Mouse (Mus musculus): Measurements from ENCODE around the gene Ccdc157. TPM values are rescaled to one million over a fixed set of nuclear protein-coding genes. Genes with fewer than 3 reads are reported as not detected.
A peak's percentile ranks its signal among the peaks of the same experiment; 100 is the strongest.
"Not testable (repeated sequence)": the region's sequence is repeated elsewhere in the genome, so short reads cannot be mapped to it uniquely, and the experiment has no call there.

The Ccdc157 gene
- polyA plus RNA-seq, 1 experiment from 2014 or later: 4.5 TPM

DNA sequence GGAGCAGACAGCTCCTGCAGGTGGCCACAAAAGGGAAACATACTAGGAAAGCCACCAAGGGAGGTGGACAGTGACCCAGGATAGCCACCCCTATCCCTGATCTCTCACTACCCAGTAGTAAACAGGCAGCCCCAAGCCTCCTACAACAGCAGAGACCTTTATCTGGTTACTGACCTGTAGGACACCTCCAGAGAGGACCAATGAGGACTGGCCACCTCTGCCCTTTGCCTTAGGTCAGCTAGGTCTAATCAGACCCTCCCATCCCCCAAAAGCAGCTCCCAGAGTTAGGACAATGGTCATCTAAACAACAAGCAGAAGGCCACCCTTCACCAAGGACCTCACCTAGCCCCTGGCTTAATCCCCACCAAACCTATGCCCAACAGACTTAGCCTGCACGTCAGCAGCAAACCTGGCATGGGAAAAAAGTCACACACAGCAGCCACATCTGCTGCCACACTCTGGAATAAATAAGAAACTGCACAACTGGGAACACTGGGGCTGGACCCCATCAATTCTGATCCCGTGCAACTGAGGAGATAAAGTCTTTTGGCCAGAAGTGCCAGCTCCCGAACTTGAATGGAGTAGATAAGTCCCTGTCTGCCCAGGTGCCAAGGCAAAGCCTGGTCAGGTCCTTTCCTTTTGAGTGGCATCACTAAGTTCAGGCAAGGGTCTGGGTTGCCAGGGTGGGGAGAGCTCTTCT, 42.6 kb downstream of the Ccdc157 start:
- no peaks in the 10 kb centered on the region for H3K36me3 ChIP-seq (ENCODE audit: control insufficient read depth, insufficient read depth)
- no peak overlapping the region for H3K27ac ChIP-seq (ENCODE audit: low read length)
- H3K4me1 ChIP-seq (ENCODE audit: control insufficient read depth, insufficient read depth, low read length): peaks cover 31% of the 10 kb centered on the region
- H3K4me2 ChIP-seq (ENCODE audit: low read depth, low read length): peak overlapping the region; percentile 93
- H3K9ac ChIP-seq (ENCODE audit: low read length): no peak overlapping the region
- ATAC-seq (replicated peaks; ENCODE audit: extremely low read depth, insufficient read depth, low FRiP score): no peak
- WGBS: 16% methylated on average over 3 of the region's 3 CpGs
- peaks cover 10% of the 10 kb centered on the region for H3K27me3 ChIP-seq (ENCODE audit: control insufficient read depth, insufficient read depth, low read length)
- H3K9me3 ChIP-seq (replicated peaks; ENCODE audit: control insufficient read depth, low read length): no peaks in the 10 kb centered on the region
- peak overlapping the region; percentile 57 for H3K4me3 ChIP-seq (ENCODE audit: low read length)

DNA sequence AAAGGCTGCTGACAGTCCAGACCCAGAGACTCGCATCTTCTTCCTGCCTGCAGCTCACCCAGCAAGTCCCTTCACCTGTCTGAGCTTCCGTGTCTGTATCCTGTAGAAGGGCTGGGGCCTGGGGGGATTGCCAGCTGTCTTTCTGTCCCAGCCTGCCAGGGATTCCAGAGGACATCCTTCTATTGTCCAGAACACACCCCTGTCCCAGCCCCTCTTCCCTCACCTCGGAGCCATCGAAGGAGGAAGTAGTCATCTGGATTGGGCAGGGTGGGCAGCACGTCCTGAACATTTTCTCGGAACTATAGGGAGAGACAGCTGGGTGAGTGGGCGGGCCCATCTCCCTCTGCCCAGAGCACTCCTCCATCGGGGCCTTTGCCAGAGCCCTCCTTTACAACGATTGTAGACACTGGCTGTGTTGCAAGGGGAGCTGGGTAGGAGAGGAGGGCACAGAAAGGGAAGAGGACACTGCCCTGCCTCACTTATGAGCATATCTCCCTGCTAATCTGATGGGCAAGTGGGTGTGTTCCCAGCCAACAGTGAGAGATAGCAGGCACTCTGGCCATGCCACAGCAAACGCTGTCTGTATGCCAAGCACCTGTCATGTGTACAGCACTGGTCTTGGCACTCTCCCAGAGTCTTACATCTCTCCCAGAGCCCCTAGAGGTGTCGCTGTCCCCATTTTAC, 43.5 kb downstream of the Ccdc157 start:
- Histone ChIP-seq H3K4me2 (ENCODE audit: low read depth, low read length) (no peak overlapping the region), H3K4me1 (ENCODE audit: control insufficient read depth, insufficient read depth, low read length) (peaks cover 31% of the 10 kb centered on the region), H3K36me3 (ENCODE audit: control insufficient read depth, insufficient read depth) (no peaks in the 10 kb centered on the region), H3K4me3 (ENCODE audit: low read length) (no peak overlapping the region), H3K9me3 (replicated peaks; ENCODE audit: control insufficient read depth, low read length) (no peaks in the 10 kb centered on the region), H3K27me3 (ENCODE audit: control insufficient read depth, insufficient read depth, low read length) (peaks cover 10% of the 10 kb centered on the region), H3K27ac (ENCODE audit: low read length) (no peak overlapping the region), H3K9ac (ENCODE audit: low read length) (no peak overlapping the region)
- WGBS: 40% methylated on average over 11 of the region's 11 CpGs
- ATAC-seq (replicated peaks; ENCODE audit: extremely low read depth, insufficient read depth, low FRiP score): peak; percentile 34; the same call in 1 of the 2 replicates

DNA sequence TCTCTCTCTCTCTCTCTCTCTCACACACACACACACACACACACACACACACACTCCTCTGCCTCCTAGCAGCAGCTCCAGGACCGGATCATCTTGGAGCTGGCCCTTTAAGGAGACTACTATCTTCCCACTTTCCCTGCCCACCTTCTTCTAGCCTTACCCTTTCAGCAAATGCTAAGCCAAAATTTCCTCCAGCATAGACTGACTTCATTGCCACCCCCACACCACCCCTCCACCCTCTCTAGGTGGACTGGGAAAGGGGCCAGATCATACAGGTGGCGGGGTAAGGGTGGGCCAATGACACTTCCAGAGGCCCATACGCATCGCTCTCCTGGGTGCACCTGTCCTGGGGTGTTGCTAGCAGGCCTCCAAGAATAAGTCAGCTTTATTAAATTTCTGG, 44.7 kb downstream of the Ccdc157 start:
- H3K9me3 ChIP-seq (replicated peaks; ENCODE audit: control insufficient read depth, low read length): no peaks in the 10 kb centered on the region
- H3K27ac ChIP-seq (ENCODE audit: low read length): no peak overlapping the region
- no peak for ATAC-seq (replicated peaks; ENCODE audit: extremely low read depth, insufficient read depth, low FRiP score)
- peaks cover 10% of the 10 kb centered on the region for H3K27me3 ChIP-seq (ENCODE audit: control insufficient read depth, insufficient read depth, low read length)
- no peak overlapping the region for H3K9ac ChIP-seq (ENCODE audit: low read length)
- no peak overlapping the region for H3K4me2 ChIP-seq (ENCODE audit: low read depth, low read length)
- H3K36me3 ChIP-seq (ENCODE audit: control insufficient read depth, insufficient read depth): no peaks in the 10 kb centered on the region
- H3K4me3 ChIP-seq (ENCODE audit: low read length): no peak overlapping the region
- H3K4me1 ChIP-seq (ENCODE audit: control insufficient read depth, insufficient read depth, low read length): peaks cover 31% of the 10 kb centered on the region
- 91% methylated on average over 4 of the region's 4 CpGs for WGBS

DNA sequence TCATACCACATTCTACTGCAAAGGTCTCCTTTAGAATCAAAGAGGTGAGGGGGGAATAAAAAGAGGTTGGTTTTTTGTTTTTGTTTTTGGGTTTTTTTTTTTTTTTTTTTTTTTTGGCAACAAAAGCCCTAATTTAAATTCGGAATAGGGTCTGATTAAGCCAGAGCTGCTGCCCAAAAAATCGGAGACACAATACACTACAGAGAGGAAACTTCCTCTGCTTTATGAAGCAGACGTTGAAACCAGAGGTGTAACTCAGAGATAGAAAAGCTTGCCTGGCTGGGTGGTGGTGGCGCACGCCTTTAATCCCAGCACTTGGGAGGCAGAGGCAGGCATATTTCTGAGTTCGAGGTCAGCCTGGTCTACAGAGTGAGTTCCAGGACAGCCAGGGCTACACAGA, 45.6 kb downstream of the Ccdc157 start:
- not testable (repeated sequence) for H3K4me2 ChIP-seq (ENCODE audit: low read depth, low read length); H3K4me3 ChIP-seq (ENCODE audit: low read length); ATAC-seq (replicated peaks; ENCODE audit: extremely low read depth, insufficient read depth, low FRiP score); H3K9me3 ChIP-seq (replicated peaks; ENCODE audit: control insufficient read depth, low read length); H3K27ac ChIP-seq (ENCODE audit: low read length); H3K36me3 ChIP-seq (ENCODE audit: control insufficient read depth, insufficient read depth); H3K9ac ChIP-seq (ENCODE audit: low read length)
- WGBS: 82% methylated on average over 6 of the region's 6 CpGs
- Histone ChIP-seq H3K4me1 (ENCODE audit: control insufficient read depth, insufficient read depth, low read length) (peaks cover 26% of the 10 kb centered on the region), H3K27me3 (ENCODE audit: control insufficient read depth, insufficient read depth, low read length) (peaks cover 10% of the 10 kb centered on the region)

DNA sequence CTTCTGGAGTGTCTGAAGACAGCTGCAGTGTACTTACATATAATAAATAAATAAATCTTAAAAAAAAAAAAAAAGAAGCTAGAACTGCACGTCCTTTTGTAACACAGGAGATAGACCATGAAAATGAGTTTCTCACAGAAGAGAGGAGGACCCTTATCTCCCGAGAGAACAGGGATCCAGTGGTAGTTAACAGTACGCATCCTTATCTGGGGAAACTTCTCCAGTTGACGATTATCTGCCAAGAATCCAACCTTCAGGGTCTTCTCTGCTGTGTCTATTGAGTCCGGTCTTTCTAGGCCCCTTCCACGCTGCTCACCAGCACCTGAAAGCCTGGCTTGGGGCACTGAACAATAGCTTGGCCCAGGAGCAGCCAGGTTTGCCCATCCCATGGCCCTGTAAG, 46.1 kb downstream of the Ccdc157 start:
- 67% methylated on average over 6 of the region's 6 CpGs for WGBS
- Histone ChIP-seq H3K9ac (ENCODE audit: low read length) (no peak overlapping the region), H3K9me3 (replicated peaks; ENCODE audit: control insufficient read depth, low read length) (no peaks in the 10 kb centered on the region), H3K27ac (ENCODE audit: low read length) (no peak overlapping the region), H3K4me2 (ENCODE audit: low read depth, low read length) (no peak overlapping the region), H3K27me3 (ENCODE audit: control insufficient read depth, insufficient read depth, low read length) (peaks cover 10% of the 10 kb centered on the region), H3K36me3 (ENCODE audit: control insufficient read depth, insufficient read depth) (no peaks in the 10 kb centered on the region), H3K4me1 (ENCODE audit: control insufficient read depth, insufficient read depth, low read length) (peaks cover 22% of the 10 kb centered on the region), H3K4me3 (ENCODE audit: low read length) (no peak overlapping the region)
- ATAC-seq (replicated peaks; ENCODE audit: extremely low read depth, insufficient read depth, low FRiP score): no peak

DNA sequence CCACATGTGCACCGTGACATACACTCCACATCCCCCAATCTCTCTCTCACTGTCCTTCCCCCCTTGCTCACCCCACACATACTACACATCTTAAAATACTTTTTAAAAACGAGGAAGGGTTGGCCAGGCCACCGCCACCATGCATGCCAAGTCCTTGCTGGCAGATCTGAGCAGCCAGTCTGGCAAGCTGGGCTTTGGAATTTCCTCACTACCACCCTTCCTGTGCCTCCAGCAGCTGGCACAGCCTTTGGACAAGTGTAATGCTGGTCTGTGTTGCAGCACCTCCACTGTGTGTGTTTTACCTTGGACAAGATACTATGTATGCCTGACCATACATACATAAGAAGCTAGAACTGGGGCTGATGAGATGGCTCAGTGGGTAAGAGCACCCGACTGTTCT, 46.6 kb downstream of the Ccdc157 start:
- 68% methylated on average over 4 of the region's 4 CpGs for WGBS
- Histone ChIP-seq H3K9me3 (replicated peaks; ENCODE audit: control insufficient read depth, low read length) (no peaks in the 10 kb centered on the region), H3K4me2 (ENCODE audit: low read depth, low read length) (no peak overlapping the region), H3K9ac (ENCODE audit: low read length) (no peak overlapping the region), H3K4me1 (ENCODE audit: control insufficient read depth, insufficient read depth, low read length) (peaks cover 18% of the 10 kb centered on the region), H3K4me3 (ENCODE audit: low read length) (no peak overlapping the region), H3K27me3 (ENCODE audit: control insufficient read depth, insufficient read depth, low read length) (peaks cover 10% of the 10 kb centered on the region), H3K27ac (ENCODE audit: low read length) (no peak overlapping the region), H3K36me3 (ENCODE audit: control insufficient read depth, insufficient read depth) (no peaks in the 10 kb centered on the region)
- no peak for ATAC-seq (replicated peaks; ENCODE audit: extremely low read depth, insufficient read depth, low FRiP score)

- no peak for ATAC-seq (replicated peaks; ENCODE audit: extremely low read depth, insufficient read depth, low FRiP score)
- WGBS: 82% methylated on average over 6 of the region's 6 CpGs
Observed at GRCm38 (mm10) chr11:4112861-4113260, 47.2 kb downstream of the Ccdc157 start.

GRCm38 (mm10) chr11:4112033-4112432, 48.1 kb downstream of the Ccdc157 start:
- peaks cover 3% of the 10 kb centered on the region; the same call in 1 of the 2 replicates for H3K27me3 ChIP-seq (ENCODE audit: control insufficient read depth, insufficient read depth, low read length)
- ATAC-seq (replicated peaks; ENCODE audit: extremely low read depth, insufficient read depth, low FRiP score): no peak
- peaks cover 8% of the 10 kb centered on the region for H3K4me1 ChIP-seq (ENCODE audit: control insufficient read depth, insufficient read depth, low read length)
- H3K4me2 ChIP-seq (ENCODE audit: low read depth, low read length): no peak overlapping the region
- no peak overlapping the region for H3K4me3 ChIP-seq (ENCODE audit: low read length)
- H3K9ac ChIP-seq (ENCODE audit: low read length): no peak overlapping the region
- no peaks in the 10 kb centered on the region for H3K9me3 ChIP-seq (replicated peaks; ENCODE audit: control insufficient read depth, low read length)
- H3K36me3 ChIP-seq (ENCODE audit: control insufficient read depth, insufficient read depth): no peaks in the 10 kb centered on the region
- no peak overlapping the region for H3K27ac ChIP-seq (ENCODE audit: low read length)
- WGBS: 83% methylated on average over 4 of the region's 4 CpGs

More at GRCm38 (mm10) chr11:4112861-4113260, 47.2 kb downstream of the Ccdc157 start:
- H3K9me3 ChIP-seq (replicated peaks; ENCODE audit: control insufficient read depth, low read length): no peaks in the 10 kb centered on the region
- no peak overlapping the region for H3K27ac ChIP-seq (ENCODE audit: low read length)
- H3K4me2 ChIP-seq (ENCODE audit: low read depth, low read length): no peak overlapping the region
- H3K27me3 ChIP-seq (ENCODE audit: control insufficient read depth, insufficient read depth, low read length): peaks cover 6% of the 10 kb centered on the region
- no peak overlapping the region for H3K4me3 ChIP-seq (ENCODE audit: low read length)
- H3K36me3 ChIP-seq (ENCODE audit: control insufficient read depth, insufficient read depth): no peaks in the 10 kb centered on the region
- H3K9ac ChIP-seq (ENCODE audit: low read length): no peak overlapping the region
- peaks cover 12% of the 10 kb centered on the region for H3K4me1 ChIP-seq (ENCODE audit: control insufficient read depth, insufficient read depth, low read length)

DNA sequence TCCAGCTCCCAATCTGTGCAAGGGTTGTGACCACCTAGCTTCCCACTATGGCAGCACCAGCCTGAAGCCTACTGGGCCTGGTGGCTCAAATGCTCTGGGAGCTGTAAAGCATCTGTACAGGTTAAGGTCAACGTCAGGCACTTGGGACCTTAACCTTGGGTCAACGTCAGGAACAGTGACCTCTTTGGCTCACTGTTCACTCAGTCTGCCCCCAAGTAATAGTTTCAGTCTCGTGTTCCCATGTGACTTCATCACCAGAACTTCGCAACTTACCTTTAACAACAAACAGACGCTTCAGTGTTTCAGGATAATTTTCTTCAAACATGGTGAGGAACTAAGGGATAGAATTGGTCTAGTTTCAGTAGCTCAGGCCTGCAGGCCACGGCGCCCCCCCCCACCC, 51.4 kb downstream of the Ccdc157 start:
- 79% methylated on average over 7 of the region's 7 CpGs for WGBS
- ATAC-seq (replicated peaks; ENCODE audit: extremely low read depth, insufficient read depth, low FRiP score): no peak
- H3K4me3 ChIP-seq (ENCODE audit: low read length): no peak overlapping the region

More for the DNA sequence above, 51.4 kb downstream of the Ccdc157 start:
- Histone ChIP-seq H3K27me3 (ENCODE audit: control insufficient read depth, insufficient read depth, low read length) (no peaks in the 10 kb centered on the region), H3K4me2 (ENCODE audit: low read depth, low read length) (no peak overlapping the region), H3K27ac (ENCODE audit: low read length) (no peak overlapping the region), H3K9me3 (replicated peaks; ENCODE audit: control insufficient read depth, low read length) (no peaks in the 10 kb centered on the region), H3K36me3 (ENCODE audit: control insufficient read depth, insufficient read depth) (no peaks in the 10 kb centered on the region), H3K4me1 (ENCODE audit: control insufficient read depth, insufficient read depth, low read length) (no peaks in the 10 kb centered on the region), H3K9ac (ENCODE audit: low read length) (no peak overlapping the region)

All from heart, embryonic 16.5 days (tissue).